Mouse (Mus musculus): ENCODE results near the gene Gm10188. TPM values are rescaled to one million over a fixed set of nuclear protein-coding genes. Genes with fewer than 3 reads are reported as not detected.

Gene Gm10188
- polyA plus RNA-seq (2012; rRNA removed) = not detected in 2 replicates

- H3K4me3 ChIP-seq (ENCODE audit: low read depth, low read length) = no peak within 1 kb of the TSS
- no peaks in the 10 kb centered on the region for H3K27me3 ChIP-seq (ENCODE audit: control insufficient read depth, insufficient read depth, low read length)
- 80% methylated on average over 3 of the region's 3 CpGs for WGBS
- H3K4me1 ChIP-seq (ENCODE audit: control insufficient read depth, insufficient read depth, insufficient read length, low read length) = no peaks in the 10 kb centered on the region
- no peak for TF ChIP-seq POLR2A (IDR thresholded peaks at IDR 0.05; ENCODE audit: low read depth, low read length)
- no peak for TF ChIP-seq CTCF (IDR thresholded peaks at IDR 0.05; ENCODE audit: extremely low read depth, insufficient read length, insufficient replicate concordance, low read depth, low read length)
- no peak within 1 kb of the TSS for H3K27ac ChIP-seq (ENCODE audit: insufficient read depth, low read depth, low read length)
- no peaks in the 10 kb centered on the region for H3K36me3 ChIP-seq (ENCODE audit: control insufficient read depth, insufficient read depth, low read length)
Observed at GRCm38 (mm10) chr1:132229667-132230066, at the start of gene Gm10188. Gene Gm10188 (minus strand): TSS chr1:132229767.

GRCm38 (mm10) chr1:132277124-132277523, 47.6 kb upstream of the Gm10188 start:
- Histone ChIP-seq H3K27ac (ENCODE audit: insufficient read depth, low read depth, low read length) (no peak overlapping the region), H3K27me3 (ENCODE audit: control insufficient read depth, insufficient read depth, low read length) (no peaks in the 10 kb centered on the region; the same call in 1 of the 2 replicates), H3K4me1 (ENCODE audit: control insufficient read depth, insufficient read depth, insufficient read length, low read length) (no peaks in the 10 kb centered on the region), H3K4me3 (ENCODE audit: low read depth, low read length) (no peak overlapping the region), H3K36me3 (ENCODE audit: control insufficient read depth, insufficient read depth, low read length) (no peaks in the 10 kb centered on the region)
- TF ChIP-seq CTCF (IDR thresholded peaks at IDR 0.05; ENCODE audit: extremely low read depth, insufficient read length, insufficient replicate concordance, low read depth, low read length) (no peak), POLR2A (IDR thresholded peaks at IDR 0.05; ENCODE audit: low read depth, low read length) (no peak)
- 62% methylated on average over 6 of the region's 6 CpGs for WGBS

GRCm38 (mm10) chr1:132276694-132277093, 47.1 kb upstream of the Gm10188 start:
- no peaks in the 10 kb centered on the region for H3K4me1 ChIP-seq (ENCODE audit: control insufficient read depth, insufficient read depth, insufficient read length, low read length)
- no peaks in the 10 kb centered on the region; the same call in 1 of the 2 replicates for H3K27me3 ChIP-seq (ENCODE audit: control insufficient read depth, insufficient read depth, low read length)
- TF ChIP-seq POLR2A (IDR thresholded peaks at IDR 0.05; ENCODE audit: low read depth, low read length) (no peak), CTCF (IDR thresholded peaks at IDR 0.05; ENCODE audit: extremely low read depth, insufficient read length, insufficient replicate concordance, low read depth, low read length) (no peak)
- no peaks in the 10 kb centered on the region for H3K36me3 ChIP-seq (ENCODE audit: control insufficient read depth, insufficient read depth, low read length)
- WGBS = 44% methylated on average over 3 of the region's 3 CpGs
- no peak overlapping the region for H3K27ac ChIP-seq (ENCODE audit: insufficient read depth, low read depth, low read length)
- H3K4me3 ChIP-seq (ENCODE audit: low read depth, low read length) = no peak overlapping the region

GRCm38 (mm10) chr1:132271237-132271636, 41.7 kb upstream of the Gm10188 start:
- no peak overlapping the region for H3K27ac ChIP-seq (ENCODE audit: insufficient read depth, low read depth, low read length)
- WGBS = 83% methylated on average over 3 of the region's 3 CpGs
- H3K4me3 ChIP-seq (ENCODE audit: low read depth, low read length) = no peak overlapping the region
- H3K4me1 ChIP-seq (ENCODE audit: control insufficient read depth, insufficient read depth, insufficient read length, low read length) = peaks cover 3% of the 10 kb centered on the region; the same call in 1 of the 2 replicates
- H3K27me3 ChIP-seq (ENCODE audit: control insufficient read depth, insufficient read depth, low read length) = no peaks in the 10 kb centered on the region
- no peaks in the 10 kb centered on the region for H3K36me3 ChIP-seq (ENCODE audit: control insufficient read depth, insufficient read depth, low read length)
- no peak for TF ChIP-seq CTCF (IDR thresholded peaks at IDR 0.05; ENCODE audit: extremely low read depth, insufficient read length, insufficient replicate concordance, low read depth, low read length)

- peaks cover 3% of the 10 kb centered on the region; the same call in 1 of the 2 replicates for H3K4me1 ChIP-seq (ENCODE audit: control insufficient read depth, insufficient read depth, insufficient read length, low read length)
- no peaks in the 10 kb centered on the region for H3K27me3 ChIP-seq (ENCODE audit: control insufficient read depth, insufficient read depth, low read length)
- TF ChIP-seq CTCF (IDR thresholded peaks at IDR 0.05; ENCODE audit: extremely low read depth, insufficient read length, insufficient replicate concordance, low read depth, low read length) (no peak), POLR2A (IDR thresholded peaks at IDR 0.05; ENCODE audit: low read depth, low read length) (no peak)
- 72% methylated on average over 7 of the region's 7 CpGs for WGBS
- no peak overlapping the region for H3K4me3 ChIP-seq (ENCODE audit: low read depth, low read length)
- H3K27ac ChIP-seq (ENCODE audit: insufficient read depth, low read depth, low read length) = no peak overlapping the region
- H3K36me3 ChIP-seq (ENCODE audit: control insufficient read depth, insufficient read depth, low read length) = no peaks in the 10 kb centered on the region
Observed at GRCm38 (mm10) chr1:132268418-132269060, 39.0 kb upstream of the Gm10188 start.

GRCm38 (mm10) chr1:132267959-132268358, 38.4 kb upstream of the Gm10188 start:
- WGBS = 71% methylated on average over 2 of the region's 2 CpGs
- TF ChIP-seq CTCF (IDR thresholded peaks at IDR 0.05; ENCODE audit: extremely low read depth, insufficient read length, insufficient replicate concordance, low read depth, low read length) = no peak
- no peak for TF ChIP-seq POLR2A (IDR thresholded peaks at IDR 0.05; ENCODE audit: low read depth, low read length)
- H3K27me3 ChIP-seq (ENCODE audit: control insufficient read depth, insufficient read depth, low read length) = no peaks in the 10 kb centered on the region
- no peak overlapping the region for H3K4me3 ChIP-seq (ENCODE audit: low read depth, low read length)
- no peaks in the 10 kb centered on the region for H3K36me3 ChIP-seq (ENCODE audit: control insufficient read depth, insufficient read depth, low read length)
- no peak overlapping the region for H3K27ac ChIP-seq (ENCODE audit: insufficient read depth, low read depth, low read length)
- peaks cover 3% of the 10 kb centered on the region; the same call in 1 of the 2 replicates for H3K4me1 ChIP-seq (ENCODE audit: control insufficient read depth, insufficient read depth, insufficient read length, low read length)

- H3K36me3 ChIP-seq (ENCODE audit: control insufficient read depth, insufficient read depth, low read length) = no peaks in the 10 kb centered on the region
- H3K4me1 ChIP-seq (ENCODE audit: control insufficient read depth, insufficient read depth, insufficient read length, low read length) = peaks cover 3% of the 10 kb centered on the region; the same call in 1 of the 2 replicates
- H3K27ac ChIP-seq (ENCODE audit: insufficient read depth, low read depth, low read length) = no peak overlapping the region
- TF ChIP-seq POLR2A (IDR thresholded peaks at IDR 0.05; ENCODE audit: low read depth, low read length) (no peak), CTCF (IDR thresholded peaks at IDR 0.05; ENCODE audit: extremely low read depth, insufficient read length, insufficient replicate concordance, low read depth, low read length) (no peak)
- no peaks in the 10 kb centered on the region for H3K27me3 ChIP-seq (ENCODE audit: control insufficient read depth, insufficient read depth, low read length)
- H3K4me3 ChIP-seq (ENCODE audit: low read depth, low read length) = no peak overlapping the region
- WGBS = 33% methylated on average over 8 of the region's 8 CpGs
Observed at GRCm38 (mm10) chr1:132266791-132267557, 37.4 kb upstream of the Gm10188 start.

Measured in small intestine, adult 2 months (tissue).